Mouse (Mus musculus) thymus, postnatal 25 days (tissue): ENCODE results near the gene Sept4.

ENCODE experiments used
- DNase-seq: peaks from one replicate; pipeline ENCODE4 v3.0.0; 2022

Sept4 gene

DNA sequence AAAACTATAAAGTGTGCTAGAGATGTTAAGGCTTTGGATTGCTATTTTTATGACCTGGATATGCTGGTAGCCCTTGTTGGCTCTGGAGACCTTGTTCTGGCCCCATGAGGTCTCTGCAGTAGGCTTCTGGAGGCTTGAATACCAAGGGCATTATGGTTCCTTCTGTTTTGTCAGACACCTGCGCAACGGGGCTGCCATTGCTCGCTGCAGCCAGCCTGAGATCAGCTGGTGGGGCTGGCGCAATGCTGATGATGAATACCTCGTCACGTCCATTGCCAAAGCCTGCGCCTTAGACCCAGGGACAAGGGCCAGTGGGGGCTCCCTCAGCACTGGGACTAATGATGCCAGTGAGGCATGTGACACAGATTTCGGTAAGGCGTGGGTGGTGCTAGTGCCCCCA lies 33.5 kb downstream of the Sept4 start:
- DNase-seq, result no peak

DNA sequence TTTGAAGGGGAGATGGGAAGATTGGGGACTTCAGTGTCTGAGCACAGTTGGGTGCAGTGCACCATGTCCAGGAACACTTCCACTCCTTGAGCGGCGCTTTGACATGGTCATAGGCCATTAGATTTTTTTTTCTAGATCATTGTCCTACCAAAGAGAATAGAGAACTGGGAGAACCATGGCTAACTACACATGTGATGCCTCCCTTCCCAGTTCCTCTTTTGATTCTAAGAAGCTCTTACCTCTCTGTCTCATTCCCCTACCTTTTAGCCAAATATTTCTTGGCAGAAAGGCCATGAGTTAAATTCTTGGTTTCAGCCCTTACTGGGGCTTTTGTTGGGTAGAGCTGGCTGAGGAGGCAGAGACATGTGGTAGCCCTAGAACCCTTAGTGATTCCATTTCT lies 34.9 kb downstream of the Sept4 start:
- no peak for DNase-seq

DNA sequence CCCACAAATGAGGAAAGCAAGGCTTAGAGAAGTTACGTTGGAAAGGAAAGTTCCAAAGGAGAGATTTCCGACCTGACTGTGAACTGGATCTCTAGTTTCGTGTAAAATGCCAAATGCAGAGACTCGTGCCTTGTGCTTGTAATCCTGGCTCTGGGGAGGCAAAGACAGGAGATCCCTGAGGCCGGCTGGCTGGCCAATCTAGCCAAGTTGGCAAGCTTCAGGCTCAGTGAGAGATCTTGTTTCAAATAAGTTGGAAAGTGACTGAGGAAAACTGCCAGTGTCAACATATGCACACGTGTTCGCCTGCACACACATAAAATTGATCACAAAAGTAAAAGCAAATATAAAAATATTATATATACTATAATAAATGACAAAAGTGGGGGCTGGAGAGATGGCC lies 40.6 kb downstream of the Sept4 start:
- no peak for DNase-seq

GRCm38 (mm10) chr11:87611547-87611946 lies 42.8 kb downstream of the Sept4 start:
- DNase-seq, result no peak

DNA sequence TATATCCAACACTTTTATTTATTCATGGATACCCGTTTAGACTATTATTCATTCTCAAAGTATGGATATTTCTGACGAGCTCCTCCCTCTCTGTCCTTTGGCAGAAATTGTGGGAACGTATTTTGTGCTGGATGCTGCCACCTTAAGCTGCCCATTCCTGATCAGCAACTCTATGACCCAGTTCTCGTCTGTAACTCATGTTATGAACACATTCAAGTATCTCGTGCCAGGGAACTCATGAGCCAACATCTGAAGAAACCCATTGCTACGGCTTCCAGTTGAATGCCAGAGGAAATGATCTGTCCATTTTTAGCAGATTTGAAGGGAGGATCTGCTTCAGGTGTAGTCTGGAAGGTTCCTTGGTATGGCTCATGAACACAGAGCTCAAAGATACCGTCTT lies 45.3 kb downstream of the Sept4 start:
- DNase-seq, result no peak

- no peak for DNase-seq
Observed at GRCm38 (mm10) chr11:87615551-87615950, 46.8 kb downstream of the Sept4 start.

DNA sequence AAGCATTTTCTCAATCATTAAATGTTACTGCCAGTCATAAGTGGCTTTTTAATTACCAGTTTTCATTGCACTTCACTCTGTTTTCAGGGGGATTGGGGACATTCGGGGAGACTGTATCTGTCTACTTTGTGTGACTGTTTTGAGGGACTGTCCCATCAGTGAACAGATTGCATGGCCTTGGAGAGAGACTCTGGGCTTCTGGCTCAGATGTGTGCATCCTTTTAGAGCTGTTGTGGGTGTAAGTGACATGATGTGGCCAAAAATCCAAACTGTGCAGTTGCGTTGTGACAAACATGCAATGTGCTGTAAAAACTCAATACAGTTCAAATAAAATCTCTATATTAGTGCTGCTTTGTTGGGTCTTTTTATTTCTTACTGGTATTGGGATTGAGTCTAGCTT lies 47.2 kb downstream of the Sept4 start:
- no peak for DNase-seq

DNA sequence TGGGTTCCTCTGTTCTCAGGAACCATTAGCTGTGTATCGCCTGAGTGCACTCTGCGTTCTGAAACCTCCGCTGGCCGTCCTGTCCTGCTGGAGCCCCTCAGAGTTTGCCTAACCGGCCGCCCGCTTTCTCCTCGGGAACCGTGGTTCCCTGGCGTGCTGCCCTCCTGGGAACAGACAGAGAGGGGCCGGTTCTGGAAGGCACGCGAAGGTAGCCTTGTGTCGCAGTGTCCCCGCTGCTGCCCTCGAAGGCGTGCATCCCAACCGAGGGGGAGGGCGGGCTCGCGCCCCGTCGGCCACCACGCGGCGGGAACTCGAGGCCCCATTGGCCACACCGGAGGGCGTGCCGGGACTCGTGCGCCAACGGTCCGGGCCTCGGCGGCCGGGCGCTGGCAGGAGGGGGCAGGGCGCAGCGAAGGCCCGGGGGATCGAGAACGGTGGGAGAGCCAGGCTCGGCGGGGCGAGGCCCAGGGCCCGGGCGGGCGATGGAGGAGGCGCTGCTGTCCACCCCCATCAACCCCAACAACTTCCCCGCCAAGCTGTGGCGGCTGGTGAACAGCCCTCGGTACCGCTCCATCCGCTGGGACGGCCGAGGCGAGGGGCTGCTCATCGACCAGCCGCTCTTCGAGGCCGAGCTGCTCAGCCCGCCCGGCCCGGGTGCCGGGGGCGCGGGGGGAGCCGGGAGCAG lies 48.2 kb downstream of the Sept4 start, which contains the start of gene Hsf5:
Gene Hsf5 (plus strand): TSS at position 375 of the 685 bp plus-strand sequence.
- DNase-seq, result no peak

DNA sequence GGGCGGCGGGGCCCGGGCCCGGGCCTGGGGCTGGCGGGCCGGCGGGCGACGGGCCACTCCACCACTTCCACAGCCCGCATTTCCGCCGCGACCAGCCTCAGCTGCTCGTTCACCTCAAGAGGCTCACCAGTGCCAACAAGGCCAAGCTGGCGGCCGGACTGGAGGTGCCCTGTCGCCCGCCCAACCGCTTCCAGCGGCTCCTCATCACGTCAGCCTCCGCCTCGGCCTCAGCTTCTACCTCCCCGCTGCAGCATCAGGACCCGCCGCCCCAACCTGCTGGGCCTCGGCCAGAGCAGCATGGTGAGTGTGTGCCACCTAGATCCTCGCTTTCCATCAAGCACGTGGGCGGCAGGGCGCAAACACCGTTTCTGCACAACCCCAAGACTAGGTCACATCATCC lies 48.9 kb downstream of the Sept4 start:
- DNase-seq, result no peak

DNA sequence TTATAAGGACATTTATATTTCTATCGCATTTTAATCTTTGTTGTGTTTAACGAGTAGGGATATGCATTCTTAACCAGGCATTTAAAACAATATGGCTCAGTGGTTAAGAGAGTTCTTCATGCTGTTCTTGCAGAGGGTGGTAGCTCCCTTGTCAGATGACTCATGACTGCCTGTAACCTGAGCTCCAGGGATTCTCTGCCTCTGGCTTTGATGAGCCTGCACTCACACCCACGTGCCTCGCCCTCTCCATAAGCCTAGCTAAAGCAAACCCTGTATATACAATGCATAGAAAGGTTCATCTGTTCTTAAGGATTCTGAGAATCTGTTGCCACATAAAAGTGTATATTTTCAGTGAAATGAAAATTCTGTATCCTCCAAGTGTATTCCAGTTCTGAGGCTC lies 54.5 kb downstream of the Sept4 start:
- no peak for DNase-seq

DNA sequence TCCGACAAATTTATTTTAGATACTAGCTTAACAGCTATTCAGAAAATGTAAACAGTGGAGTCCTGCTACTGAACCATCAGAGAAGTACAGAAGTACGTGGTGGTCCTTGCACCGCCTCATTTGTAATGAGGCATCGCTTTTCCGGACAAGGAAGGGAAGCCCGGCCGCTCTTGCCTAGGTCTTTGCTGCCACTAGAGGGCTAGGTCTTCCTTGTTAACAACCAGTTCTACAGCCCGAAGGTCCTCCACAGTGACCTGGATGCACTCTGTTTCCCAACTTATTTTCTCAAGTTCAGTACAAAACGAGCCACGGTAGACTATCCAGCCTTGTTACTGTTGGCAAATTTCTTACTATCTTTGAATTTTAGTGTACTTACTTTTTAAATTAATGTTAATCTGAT lies 61.2 kb downstream of the Sept4 start:
- peak; percentile 35 for DNase-seq

- no peak for DNase-seq
Observed at GRCm38 (mm10) chr11:87638793-87639192, 70.1 kb downstream of the Sept4 start.

DNA sequence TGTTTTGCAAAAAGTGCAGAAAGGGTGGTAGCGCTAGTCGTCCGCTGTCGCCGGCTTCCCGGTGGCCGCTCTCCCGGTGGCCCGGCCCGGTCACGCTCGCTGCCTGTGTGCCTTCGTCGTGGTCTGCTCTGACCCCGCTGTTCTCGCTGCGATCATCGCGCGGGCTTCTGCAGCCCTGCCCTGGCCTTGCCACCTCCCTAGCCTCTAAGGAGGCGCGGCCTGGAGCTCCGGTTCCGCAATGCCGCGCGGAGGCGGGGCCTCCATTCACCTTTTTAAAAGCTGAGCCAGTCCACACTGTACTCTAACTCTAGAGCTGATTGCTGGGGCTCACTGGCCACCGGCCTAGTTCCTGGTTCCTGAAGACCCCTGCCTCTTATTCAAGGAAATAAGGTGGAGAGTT lies 70.5 kb downstream of the Sept4 start:
- DNase-seq, result peak; percentile 10
